Mouse (Mus musculus) kidney, postnatal 36 days (tissue): ENCODE measurements around the gene Dis3.

ENCODE experiments used
- DNase-seq, 2 experiments: peaks; one replicate each; pipeline ENCODE4 v3.0.0; 2021 to 2022; ENCODE audit warnings: mixed read lengths in 2 of 2

Gene Dis3

GRCm38 (mm10) chr14:99099267-99099966, at the start of gene Dis3, which contains the start of gene Pibf1:
TSS of gene Dis3 (minus strand) at chr14:99099770.
TSS of gene Pibf1 (plus strand) at chr14:99099424.
- DNase-seq, result peak; percentile 99 to 100

GRCm38 (mm10) chr14:99146841-99147240, 47.3 kb upstream of the Dis3 start:
- DNase-seq, result no peak

DNA sequence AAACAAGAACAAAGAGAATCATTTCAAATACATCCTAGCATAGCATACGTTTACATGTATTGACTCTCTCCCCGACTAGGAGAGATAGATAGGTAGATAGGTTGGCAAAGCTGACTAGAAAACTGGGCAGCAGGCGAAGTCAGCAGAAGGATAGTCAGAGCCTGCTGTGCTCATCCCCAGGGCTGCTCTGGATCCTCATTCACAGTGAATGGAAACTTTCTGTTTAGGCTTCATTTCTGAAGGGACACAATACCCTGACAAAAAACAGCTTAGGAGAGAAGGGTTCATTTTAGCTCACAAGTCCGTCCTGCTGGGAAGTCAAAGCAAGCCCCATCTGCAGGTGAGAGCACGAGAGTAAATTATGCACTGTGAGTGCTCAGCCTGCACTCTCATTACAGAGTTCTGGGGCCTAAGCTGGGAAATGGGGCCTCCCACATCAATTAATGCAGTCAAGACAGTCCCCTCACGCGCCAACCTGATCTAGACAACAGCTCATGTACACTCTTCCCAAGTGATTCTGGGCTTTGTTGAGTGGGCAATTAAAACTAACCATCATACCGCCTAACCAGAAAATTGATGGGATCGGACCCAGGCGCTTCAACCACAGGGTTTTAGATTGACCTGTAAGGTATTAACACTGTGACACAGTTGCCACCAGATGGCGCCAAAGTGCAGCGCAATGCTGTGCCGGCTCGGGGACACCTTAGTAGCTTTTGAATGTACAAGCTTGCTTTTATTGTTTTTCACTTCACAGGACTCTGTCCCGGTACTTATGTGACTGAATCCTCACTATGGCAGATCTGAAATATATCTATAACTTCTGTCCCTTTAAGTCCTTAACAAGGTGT, 42.4 kb upstream of the Dis3 start:
- peak; percentile 68 to 93 for DNase-seq

- DNase-seq, result no peak
These were observed 40.5 kb upstream of the Dis3 start for GRCm38 (mm10) chr14:99140036-99140435.

- DNase-seq, result no peak
These were observed 36.7 kb upstream of the Dis3 start for GRCm38 (mm10) chr14:99136297-99136696.

DNA sequence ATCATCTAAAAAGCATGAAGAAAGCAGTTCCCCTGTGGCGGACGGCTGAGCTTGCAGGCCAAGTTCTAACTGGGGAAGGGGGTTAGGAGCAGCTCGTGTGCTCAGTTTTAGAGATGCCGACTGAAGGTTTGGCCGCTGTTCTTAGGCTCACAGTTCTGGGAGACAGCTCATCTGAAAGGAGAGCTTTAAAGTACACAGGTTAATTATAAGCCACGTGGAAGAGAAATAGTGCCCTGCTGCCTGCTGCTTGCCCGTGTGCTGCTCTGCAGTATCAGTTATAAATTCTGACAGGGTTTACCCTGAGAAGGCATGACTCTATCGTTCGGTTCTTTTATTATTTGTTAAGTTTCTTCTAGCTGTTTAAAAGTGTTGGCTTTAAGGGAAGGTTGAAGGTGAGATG, 36.2 kb upstream of the Dis3 start:
- no peak for DNase-seq

- no peak for DNase-seq
These were observed 34.5 kb upstream of the Dis3 start for GRCm38 (mm10) chr14:99134048-99134447.

DNA sequence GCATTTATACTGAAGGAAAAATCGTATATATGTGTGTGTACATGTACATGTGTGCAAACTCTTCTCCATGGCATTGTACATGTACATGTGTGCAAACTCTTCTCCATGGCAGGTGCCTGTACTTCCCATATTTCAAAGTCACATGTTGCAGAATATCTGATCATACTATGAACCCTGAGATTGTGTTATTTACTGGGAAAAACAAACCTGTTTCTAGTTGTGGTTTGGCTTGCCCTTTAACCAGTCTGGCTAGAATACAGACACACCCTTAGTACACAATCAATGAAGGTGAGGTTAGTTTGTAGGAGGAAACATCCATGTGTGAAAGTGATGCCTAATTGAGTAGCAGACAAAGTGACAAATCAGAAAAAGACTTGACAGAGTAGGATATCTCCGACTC, 29.5 kb upstream of the Dis3 start:
- no peak for DNase-seq

- DNase-seq, result no peak
These were observed 27.9 kb upstream of the Dis3 start for GRCm38 (mm10) chr14:99127509-99127908.

- no peak for DNase-seq
These were observed 27.1 kb upstream of the Dis3 start for GRCm38 (mm10) chr14:99126713-99127112.

GRCm38 (mm10) chr14:99124076-99124475, 24.5 kb upstream of the Dis3 start:
- DNase-seq, result no peak

GRCm38 (mm10) chr14:99121584-99122339, 22.2 kb upstream of the Dis3 start:
- DNase-seq, result no peak

DNA sequence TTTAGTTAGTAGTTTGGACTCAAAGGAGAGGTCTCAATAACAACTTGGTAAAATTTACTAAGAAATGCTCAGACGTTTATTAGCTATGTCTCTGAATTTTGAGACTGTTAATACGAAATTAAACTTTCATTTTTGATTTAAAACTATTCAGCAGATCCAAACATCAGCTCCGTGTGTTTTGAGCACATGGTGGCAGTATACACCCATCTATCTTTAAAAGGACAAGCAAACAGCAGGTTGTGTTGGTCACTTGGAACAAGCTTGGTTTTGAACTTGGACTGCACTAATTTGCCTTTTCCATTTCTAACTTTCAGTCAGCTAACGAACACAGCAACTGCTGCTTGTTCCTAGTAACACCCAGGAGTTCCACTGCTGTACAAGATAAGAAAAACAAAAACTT, 18.0 kb upstream of the Dis3 start:
- no peak for DNase-seq

DNA sequence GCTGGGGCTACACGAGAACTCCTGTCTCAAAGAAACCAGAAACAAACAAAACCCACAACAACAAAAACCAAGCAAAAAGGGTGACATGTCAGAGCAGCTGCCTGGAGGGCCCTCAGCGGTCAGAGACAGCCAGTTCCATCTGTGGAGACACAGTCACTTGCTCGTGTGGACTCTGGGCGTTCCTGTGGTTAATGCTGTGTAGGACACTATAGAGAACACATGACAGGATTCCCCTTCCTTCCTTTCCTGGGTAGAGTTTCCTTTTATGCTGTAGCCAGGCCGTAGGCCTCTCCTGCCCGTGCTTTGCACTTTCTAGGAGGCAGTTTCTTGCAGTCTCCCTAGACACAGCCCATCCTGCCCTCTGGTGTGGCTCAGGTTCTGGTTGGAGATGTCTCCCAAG, 9.2 kb upstream of the Dis3 start:
- no peak for DNase-seq

DNA sequence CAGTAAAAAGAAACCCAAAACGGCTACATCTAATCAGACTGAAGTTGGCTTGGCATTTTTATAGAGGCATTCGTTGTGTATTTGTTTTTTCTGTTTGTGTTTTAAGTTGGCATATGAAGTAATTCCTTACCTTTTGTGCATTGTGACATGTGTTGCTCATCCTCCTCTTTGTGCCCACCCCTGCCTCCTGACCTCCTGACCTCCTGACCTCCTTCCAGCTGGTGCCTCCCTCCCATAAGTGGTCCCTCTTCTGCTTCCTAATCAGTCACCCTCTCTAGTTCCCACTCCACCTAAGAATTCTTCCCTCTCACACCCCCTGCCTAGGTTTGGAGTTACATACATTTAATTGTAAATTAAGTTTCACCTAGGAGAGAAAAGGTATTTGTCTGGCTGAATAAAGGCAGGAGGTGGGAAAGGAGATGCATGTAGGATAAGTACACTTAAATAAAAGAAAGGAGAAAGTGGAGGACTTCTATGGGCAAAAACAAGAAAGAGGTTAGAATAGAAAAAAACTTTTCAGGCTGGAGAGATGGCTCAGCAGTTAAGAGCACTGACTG, 8.1 kb upstream of the Dis3 start:
- DNase-seq, result no peak

DNA sequence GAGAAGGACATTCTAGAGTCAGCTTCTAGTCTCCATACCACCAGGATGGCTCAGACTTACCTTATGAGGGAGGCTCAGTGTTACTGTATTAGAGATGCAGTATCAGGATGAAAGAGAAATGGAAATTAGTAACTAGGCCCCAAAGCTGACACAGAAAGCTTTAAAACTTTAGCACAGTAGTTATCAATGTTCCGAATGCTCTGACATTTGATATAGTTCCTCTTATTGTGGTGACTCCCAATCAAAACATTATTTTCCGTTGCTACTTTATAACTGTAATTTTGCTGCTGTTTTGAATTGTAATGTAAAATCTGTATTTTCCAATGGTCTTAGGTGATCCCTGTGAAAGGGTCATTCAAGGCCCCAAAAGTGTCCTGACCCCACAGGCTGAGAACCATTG, 7.1 kb upstream of the Dis3 start:
- DNase-seq, result no peak

DNA sequence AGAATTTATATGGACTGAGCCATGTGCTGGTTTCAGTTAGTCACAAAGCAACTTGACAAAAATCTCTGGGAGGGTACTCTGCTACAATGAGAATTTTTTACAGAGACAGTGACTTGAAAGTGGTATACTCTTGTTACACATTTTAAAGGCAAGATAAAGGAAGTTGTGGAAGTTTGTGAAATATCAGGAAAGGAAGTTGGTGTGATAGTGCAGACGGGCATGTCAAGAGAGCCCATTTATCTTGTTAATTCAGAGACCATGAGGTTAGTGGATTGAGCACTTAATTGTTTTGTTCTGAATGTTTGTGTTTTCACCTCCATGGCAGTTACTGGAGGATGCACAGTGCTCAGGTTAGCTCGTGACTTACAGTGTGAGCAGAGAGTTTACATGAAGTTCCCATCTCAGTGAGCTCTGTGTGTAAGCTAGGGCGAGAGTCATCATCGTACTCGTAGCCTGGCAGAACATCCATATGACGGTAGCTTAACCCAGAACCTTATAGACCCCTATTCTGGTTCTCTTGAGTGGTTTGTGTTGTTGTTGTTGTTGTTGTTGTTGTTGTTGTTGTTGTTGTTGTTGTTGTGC, 5.1 kb upstream of the Dis3 start:
- no peak for DNase-seq

GRCm38 (mm10) chr14:99103050-99103449, 3.5 kb upstream of the Dis3 start:
- DNase-seq, result no peak

DNA sequence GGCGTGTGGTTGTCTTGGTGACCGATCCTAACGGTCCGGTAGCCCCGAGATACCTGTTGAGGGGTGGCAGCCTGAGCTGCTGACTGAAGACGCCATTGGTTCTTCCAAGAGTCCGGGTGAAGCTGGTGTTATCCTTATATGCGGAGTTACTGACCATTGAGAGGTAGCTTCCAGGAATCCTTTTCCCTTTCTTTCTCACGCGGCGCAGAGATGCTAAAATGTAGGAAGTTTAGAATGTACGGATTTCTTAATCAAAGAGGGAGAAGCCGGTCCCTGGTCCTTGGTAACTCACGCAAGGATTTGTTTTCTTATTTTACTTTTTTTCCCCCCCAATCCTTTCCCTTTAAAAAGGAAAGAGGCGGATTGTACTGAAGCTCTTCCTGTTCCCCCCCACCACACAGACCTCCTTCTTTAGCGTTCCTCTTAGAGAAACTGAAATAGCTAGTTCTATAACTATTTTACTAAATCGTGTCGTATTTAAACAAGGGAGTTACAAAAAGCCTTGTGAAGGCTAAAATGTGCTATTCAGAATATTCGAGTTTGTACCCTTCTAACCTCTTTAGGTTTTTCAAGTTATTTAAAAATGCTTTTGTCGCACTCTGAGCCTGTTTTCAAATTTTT, 507 bp upstream of the Dis3 start:
- DNase-seq, result peak; percentile 18 to 34

DNA sequence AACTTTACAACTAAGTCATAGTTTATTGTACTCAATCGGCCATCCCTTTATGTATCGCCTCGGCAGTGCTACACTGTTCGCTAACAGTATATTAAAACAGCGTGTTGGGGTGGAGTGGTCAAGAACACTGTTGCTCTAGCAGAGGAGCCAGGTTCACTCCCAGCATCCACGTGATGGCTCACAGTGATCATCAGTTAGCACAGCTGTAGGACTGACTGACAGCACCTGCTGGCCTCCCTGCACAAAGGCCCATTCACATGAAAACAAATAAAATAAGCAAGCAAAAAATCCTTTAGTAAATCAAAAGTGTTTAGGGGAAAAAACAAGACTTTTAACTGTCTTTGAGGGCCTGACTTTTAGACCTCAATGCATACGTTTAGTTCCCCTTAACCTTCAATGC, 10.6 kb downstream of the Dis3 start:
- DNase-seq, result no peak

DNA sequence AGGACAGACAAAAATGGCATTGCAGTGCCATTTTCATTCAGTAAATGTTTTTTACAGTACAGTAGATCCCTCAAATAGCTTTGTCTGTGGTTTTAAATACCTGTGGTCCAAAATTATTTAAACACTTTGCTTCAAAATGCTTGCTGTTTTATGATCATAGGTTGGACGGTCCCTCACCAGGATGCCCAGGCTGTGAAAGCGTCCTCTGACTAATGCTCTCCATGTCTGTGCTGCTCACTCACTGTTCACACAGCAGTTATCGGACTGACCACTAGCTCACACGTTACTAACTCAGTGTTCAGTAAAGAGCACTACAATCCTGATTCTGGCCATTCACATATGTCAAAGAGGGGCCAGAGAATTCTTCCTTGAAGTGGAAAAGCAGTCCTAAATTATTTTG, 28.4 kb downstream of the Dis3 start:
- no peak for DNase-seq

DNA sequence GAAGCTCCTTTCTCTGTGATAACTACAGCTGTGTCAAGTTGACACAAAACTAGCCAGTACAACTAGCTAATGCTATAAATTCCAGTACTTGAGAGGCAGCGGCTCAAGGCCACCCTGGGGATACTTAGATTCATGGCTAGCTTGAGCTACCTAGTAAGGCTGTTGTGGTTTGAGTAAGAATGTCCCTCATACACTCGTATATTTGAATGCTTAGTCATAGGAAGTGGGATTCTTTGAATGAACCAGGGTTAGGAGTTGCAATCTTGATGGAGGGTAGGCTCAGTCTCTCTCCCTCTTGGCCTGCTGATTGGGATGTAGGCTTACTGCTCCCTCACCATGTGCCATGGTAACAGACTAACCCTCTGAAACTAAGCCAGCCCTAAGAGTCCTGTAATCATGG, 36.5 kb downstream of the Dis3 start:
- no peak for DNase-seq
